Mouse (Mus musculus): ENCODE measurements at regions not wholly inside any gene's neighbourhood (a gene's known extent, or its start where the extent isn't known, plus 50 kb on each side); places are given as distances from the start of the nearest gene placed in this dataset.
"Not testable (repeated sequence)": the region's sequence is repeated elsewhere in the genome, so short reads cannot be mapped to it uniquely, and the experiment has no call there.

- H3K4me1 ChIP-seq: peaks cover 13% of the 10 kb centered on the region
- no peak overlapping the region for H3K4me2 ChIP-seq (replicated peaks)
- H3K9me3 ChIP-seq: no peaks in the 10 kb centered on the region
- no peak overlapping the region for H3K4me3 ChIP-seq
- 93% methylated on average over 1 of the region's 1 CpGs for WGBS
- H3K9ac ChIP-seq (replicated peaks): no peak overlapping the region
- H3K27ac ChIP-seq (replicated peaks): no peak overlapping the region
- no peaks in the 10 kb centered on the region for H3K27me3 ChIP-seq
- ATAC-seq (ENCODE audit: low FRiP score, low read depth): no peak
- H3K36me3 ChIP-seq: no peaks in the 10 kb centered on the region
These were observed 212.1 kb downstream of the Trib2 start for GRCm38 (mm10) chr12:15604630-15605029.

GRCm38 (mm10) chr12:15603885-15604284 lies 212.8 kb downstream of the Trib2 start:
- Histone ChIP-seq H3K4me2 (replicated peaks) (no peak overlapping the region), H3K4me1 (peaks cover 13% of the 10 kb centered on the region), H3K9me3 (no peaks in the 10 kb centered on the region), H3K36me3 (no peaks in the 10 kb centered on the region), H3K4me3 (no peak overlapping the region), H3K27ac (replicated peaks) (no peak overlapping the region), H3K27me3 (no peaks in the 10 kb centered on the region), H3K9ac (replicated peaks) (no peak overlapping the region)
- WGBS: 48% methylated on average over 5 of the region's 5 CpGs
- no peak for ATAC-seq (ENCODE audit: low FRiP score, low read depth)

- no peak overlapping the region for H3K27ac ChIP-seq (replicated peaks)
- WGBS: 52% methylated on average over 5 of the region's 5 CpGs
- ATAC-seq (ENCODE audit: low FRiP score, low read depth): 0 out of 2 replicates have a peak, but pooled peaks have one; percentile 54
These were observed 213.4 kb downstream of the Trib2 start for GRCm38 (mm10) chr12:15603319-15603718.

GRCm38 (mm10) chr12:15594704-15595103 lies 222.0 kb downstream of the Trib2 start:
- no peaks in the 10 kb centered on the region for H3K36me3 ChIP-seq
- no peak overlapping the region for H3K9ac ChIP-seq (replicated peaks)
- H3K4me2 ChIP-seq (replicated peaks): no peak overlapping the region
- no peaks in the 10 kb centered on the region for H3K9me3 ChIP-seq
- no peaks in the 10 kb centered on the region for H3K4me1 ChIP-seq
- 65% methylated on average over 2 of the region's 2 CpGs for WGBS
- no peak for ATAC-seq (ENCODE audit: low FRiP score, low read depth)
- H3K27me3 ChIP-seq: no peaks in the 10 kb centered on the region
- no peak overlapping the region for H3K4me3 ChIP-seq
- no peak overlapping the region for H3K27ac ChIP-seq (replicated peaks)

More at GRCm38 (mm10) chr12:15603319-15603718, 213.4 kb downstream of the Trib2 start:
- H3K36me3 ChIP-seq: no peaks in the 10 kb centered on the region
- H3K9ac ChIP-seq (replicated peaks): no peak overlapping the region
- peaks cover 13% of the 10 kb centered on the region for H3K4me1 ChIP-seq
- no peaks in the 10 kb centered on the region for H3K27me3 ChIP-seq
- no peaks in the 10 kb centered on the region for H3K9me3 ChIP-seq
- H3K4me2 ChIP-seq (replicated peaks): no peak overlapping the region
- H3K4me3 ChIP-seq: no peak overlapping the region

GRCm38 (mm10) chr12:15587864-15588263 lies 228.9 kb downstream of the Trib2 start:
- H3K4me3 ChIP-seq; H3K27ac ChIP-seq (replicated peaks); H3K9me3 ChIP-seq; H3K36me3 ChIP-seq; ATAC-seq (ENCODE audit: low FRiP score, low read depth); H3K9ac ChIP-seq (replicated peaks); H3K27me3 ChIP-seq; H3K4me1 ChIP-seq; H3K4me2 ChIP-seq (replicated peaks): not testable (repeated sequence)
- 98% methylated on average over 2 of the region's 2 CpGs for WGBS

GRCm38 (mm10) chr12:15586706-15587442 lies 229.8 kb downstream of the Trib2 start:
- no peak for ATAC-seq (ENCODE audit: low FRiP score, low read depth)
- H3K4me1 ChIP-seq: no peaks in the 10 kb centered on the region
- WGBS: 86% methylated on average over 4 of the region's 4 CpGs

GRCm38 (mm10) chr12:15585845-15586244 lies 230.9 kb downstream of the Trib2 start:
- ATAC-seq (ENCODE audit: low FRiP score, low read depth): no peak

More at GRCm38 (mm10) chr12:15586706-15587442, 229.8 kb downstream of the Trib2 start:
- no peaks in the 10 kb centered on the region for H3K27me3 ChIP-seq
- no peaks in the 10 kb centered on the region for H3K9me3 ChIP-seq
- H3K9ac ChIP-seq (replicated peaks): no peak overlapping the region
- H3K4me2 ChIP-seq (replicated peaks): no peak overlapping the region
- H3K27ac ChIP-seq (replicated peaks): no peak overlapping the region
- H3K36me3 ChIP-seq: no peaks in the 10 kb centered on the region
- H3K4me3 ChIP-seq: no peak overlapping the region

GRCm38 (mm10) chr12:15584721-15585120 lies 232.0 kb downstream of the Trib2 start:
- 95% methylated on average over 4 of the region's 4 CpGs for WGBS
- H3K27ac ChIP-seq (replicated peaks): no peak overlapping the region
- no peak overlapping the region for H3K4me2 ChIP-seq (replicated peaks)
- no peaks in the 10 kb centered on the region for H3K27me3 ChIP-seq
- H3K9me3 ChIP-seq: no peaks in the 10 kb centered on the region
- no peak overlapping the region for H3K4me3 ChIP-seq
- no peak overlapping the region for H3K9ac ChIP-seq (replicated peaks)
- no peak for ATAC-seq (ENCODE audit: low FRiP score, low read depth)
- no peaks in the 10 kb centered on the region for H3K36me3 ChIP-seq
- no peaks in the 10 kb centered on the region for H3K4me1 ChIP-seq

More at GRCm38 (mm10) chr12:15585845-15586244, 230.9 kb downstream of the Trib2 start:
- Histone ChIP-seq H3K9ac (replicated peaks) (no peak overlapping the region), H3K4me3 (no peak overlapping the region), H3K36me3 (no peaks in the 10 kb centered on the region), H3K27ac (replicated peaks) (no peak overlapping the region), H3K4me1 (no peaks in the 10 kb centered on the region), H3K27me3 (no peaks in the 10 kb centered on the region), H3K4me2 (replicated peaks) (no peak overlapping the region), H3K9me3 (no peaks in the 10 kb centered on the region)
- WGBS: 89% methylated on average over 1 of the region's 1 CpGs

GRCm38 (mm10) chr12:15566785-15567109 lies 250.0 kb downstream of the Trib2 start:
- 0 out of 2 replicates have a peak overlapping the region, but pooled peaks have one; percentile 15 for H3K27ac ChIP-seq (replicated peaks)
- no peak overlapping the region for H3K4me3 ChIP-seq
- 0 out of 2 replicates have a peak, but pooled peaks cover 7% of the 10 kb centered on the region for H3K4me1 ChIP-seq
- no peaks in the 10 kb centered on the region for H3K36me3 ChIP-seq
- WGBS: 50% methylated on average over 4 of the region's 4 CpGs
- H3K4me2 ChIP-seq (replicated peaks): no peak overlapping the region
- ATAC-seq (ENCODE audit: low FRiP score, low read depth): no peak
- H3K9ac ChIP-seq (replicated peaks): no peak overlapping the region
- H3K27me3 ChIP-seq: no peaks in the 10 kb centered on the region
- no peaks in the 10 kb centered on the region for H3K9me3 ChIP-seq

GRCm38 (mm10) chr12:15565941-15566784 lies 250.6 kb downstream of the Trib2 start:
- no peak overlapping the region for H3K4me3 ChIP-seq
- no peak overlapping the region for H3K4me2 ChIP-seq (replicated peaks)
- no peaks in the 10 kb centered on the region for H3K9me3 ChIP-seq
- peak; percentile 82 for ATAC-seq (ENCODE audit: low FRiP score, low read depth)
- no peaks in the 10 kb centered on the region for H3K27me3 ChIP-seq
- H3K36me3 ChIP-seq: no peaks in the 10 kb centered on the region
- 9% methylated on average over 3 of the region's 3 CpGs for WGBS
- no peak overlapping the region for H3K9ac ChIP-seq (replicated peaks)
- no peak overlapping the region for H3K27ac ChIP-seq (replicated peaks)
- 0 out of 2 replicates have a peak, but pooled peaks cover 7% of the 10 kb centered on the region for H3K4me1 ChIP-seq

GRCm38 (mm10) chr12:15562826-15563225 lies 253.9 kb downstream of the Trib2 start:
- no peaks in the 10 kb centered on the region for H3K27me3 ChIP-seq
- WGBS: 51% methylated on average over 4 of the region's 4 CpGs
- ATAC-seq (ENCODE audit: low FRiP score, low read depth): no peak
- 0 out of 2 replicates have a peak, but pooled peaks cover 7% of the 10 kb centered on the region for H3K4me1 ChIP-seq
- no peaks in the 10 kb centered on the region for H3K36me3 ChIP-seq
- no peaks in the 10 kb centered on the region for H3K9me3 ChIP-seq
- H3K27ac ChIP-seq (replicated peaks): no peak overlapping the region
- H3K4me2 ChIP-seq (replicated peaks): no peak overlapping the region
- no peak overlapping the region for H3K4me3 ChIP-seq
- no peak overlapping the region for H3K9ac ChIP-seq (replicated peaks)

- no peak overlapping the region for H3K4me2 ChIP-seq (replicated peaks)
- no peaks in the 10 kb centered on the region for H3K4me1 ChIP-seq
- WGBS: 89% methylated on average over 6 of the region's 6 CpGs
- no peaks in the 10 kb centered on the region for H3K27me3 ChIP-seq
- no peak overlapping the region for H3K9ac ChIP-seq (replicated peaks)
- H3K4me3 ChIP-seq: no peak overlapping the region
- no peak for ATAC-seq (ENCODE audit: low FRiP score, low read depth)
- no peak overlapping the region for H3K27ac ChIP-seq (replicated peaks)
- H3K9me3 ChIP-seq: no peaks in the 10 kb centered on the region
- H3K36me3 ChIP-seq: no peaks in the 10 kb centered on the region
These were observed 261.3 kb downstream of the Trib2 start for GRCm38 (mm10) chr12:15555471-15555870.

All from midbrain, embryonic 12.5 days (tissue).